Mouse (Mus musculus): ENCODE results near the gene Wee2. TPM values are rescaled to one million over a fixed set of nuclear protein-coding genes. Genes with fewer than 3 reads are reported as not detected.

The Wee2 gene
- polyA plus RNA-seq (2012; rRNA removed), result not detected in 2 replicates

- peaks cover 2% of the 10 kb centered on the region; the same call in 1 of the 2 replicates for H3K27me3 ChIP-seq (ENCODE audit: control insufficient read depth, insufficient read depth, low read length)
- H3K27ac ChIP-seq (ENCODE audit: insufficient read depth, low read depth, low read length), result no peak within 1 kb of the TSS
- H3K4me1 ChIP-seq (ENCODE audit: control insufficient read depth, insufficient read depth, insufficient read length, low read length), result peaks cover 5% of the 10 kb centered on the region; the same call in 1 of the 2 replicates
- H3K36me3 ChIP-seq (ENCODE audit: control insufficient read depth, insufficient read depth, low read length), result no peaks in the 10 kb centered on the region
- WGBS, result 80% methylated on average over 5 of the region's 5 CpGs
- TF ChIP-seq CTCF (IDR thresholded peaks at IDR 0.05; ENCODE audit: extremely low read depth, insufficient read length, insufficient replicate concordance, low read depth, low read length) (no peak), POLR2A (IDR thresholded peaks at IDR 0.05; ENCODE audit: low read depth, low read length) (no peak)
- no peak within 1 kb of the TSS for H3K4me3 ChIP-seq (ENCODE audit: low read depth, low read length)
These were observed at the start of gene Wee2 for GRCm38 (mm10) chr6:40438936-40439335. Gene Wee2 (plus strand): TSS chr6:40439088.

GRCm38 (mm10) chr6:40390975-40391374, 47.9 kb upstream of the Wee2 start:
- TF ChIP-seq CTCF (IDR thresholded peaks at IDR 0.05; ENCODE audit: extremely low read depth, insufficient read length, insufficient replicate concordance, low read depth, low read length), result no peak
- TF ChIP-seq POLR2A (IDR thresholded peaks at IDR 0.05; ENCODE audit: low read depth, low read length), result no peak
- Histone ChIP-seq H3K4me1 (ENCODE audit: control insufficient read depth, insufficient read depth, insufficient read length, low read length) (no peaks in the 10 kb centered on the region), H3K36me3 (ENCODE audit: control insufficient read depth, insufficient read depth, low read length) (peaks cover 8% of the 10 kb centered on the region; the same call in 1 of the 2 replicates), H3K27me3 (ENCODE audit: control insufficient read depth, insufficient read depth, low read length) (no peaks in the 10 kb centered on the region), H3K4me3 (ENCODE audit: low read depth, low read length) (no peak overlapping the region), H3K27ac (ENCODE audit: insufficient read depth, low read depth, low read length) (no peak overlapping the region)
- WGBS, result 85% methylated on average over 1 of the region's 1 CpGs

GRCm38 (mm10) chr6:40393213-40393612, 45.7 kb upstream of the Wee2 start:
- Histone ChIP-seq H3K27ac (ENCODE audit: insufficient read depth, low read depth, low read length) (no peak overlapping the region), H3K4me1 (ENCODE audit: control insufficient read depth, insufficient read depth, insufficient read length, low read length) (peaks cover 2% of the 10 kb centered on the region; the same call in 1 of the 2 replicates), H3K36me3 (ENCODE audit: control insufficient read depth, insufficient read depth, low read length) (peaks cover 14% of the 10 kb centered on the region), H3K4me3 (ENCODE audit: low read depth, low read length) (no peak overlapping the region), H3K27me3 (ENCODE audit: control insufficient read depth, insufficient read depth, low read length) (no peaks in the 10 kb centered on the region)
- whole genome bisulfite sequencing, result 41% methylated on average over 3 of the region's 3 CpGs
- TF ChIP-seq CTCF (IDR thresholded peaks at IDR 0.05; ENCODE audit: extremely low read depth, insufficient read length, insufficient replicate concordance, low read depth, low read length) (peak; percentile 47; the same call in 1 of the 2 replicates), POLR2A (IDR thresholded peaks at IDR 0.05; ENCODE audit: low read depth, low read length) (no peak)

- WGBS, result 29% methylated on average over 2 of the region's 2 CpGs
- Histone ChIP-seq H3K36me3 (ENCODE audit: control insufficient read depth, insufficient read depth, low read length) (peaks cover 29% of the 10 kb centered on the region), H3K4me3 (ENCODE audit: low read depth, low read length) (no peak overlapping the region)
These were observed 36.9 kb upstream of the Wee2 start for GRCm38 (mm10) chr6:40402031-40402430.

GRCm38 (mm10) chr6:40403640-40404285, 35.1 kb upstream of the Wee2 start:
- Histone ChIP-seq H3K27ac (ENCODE audit: insufficient read depth, low read depth, low read length) (no peak overlapping the region), H3K27me3 (ENCODE audit: control insufficient read depth, insufficient read depth, low read length) (no peaks in the 10 kb centered on the region), H3K4me3 (ENCODE audit: low read depth, low read length) (no peak overlapping the region), H3K36me3 (ENCODE audit: control insufficient read depth, insufficient read depth, low read length) (peaks cover 28% of the 10 kb centered on the region), H3K4me1 (ENCODE audit: control insufficient read depth, insufficient read depth, insufficient read length, low read length) (no peaks in the 10 kb centered on the region)
- WGBS, result 46% methylated on average over 4 of the region's 4 CpGs
- TF ChIP-seq CTCF (IDR thresholded peaks at IDR 0.05; ENCODE audit: extremely low read depth, insufficient read length, insufficient replicate concordance, low read depth, low read length) (no peak), POLR2A (IDR thresholded peaks at IDR 0.05; ENCODE audit: low read depth, low read length) (no peak)

More at GRCm38 (mm10) chr6:40402031-40402430, 36.9 kb upstream of the Wee2 start:
- Histone ChIP-seq H3K27ac (ENCODE audit: insufficient read depth, low read depth, low read length) (no peak overlapping the region), H3K27me3 (ENCODE audit: control insufficient read depth, insufficient read depth, low read length) (no peaks in the 10 kb centered on the region), H3K4me1 (ENCODE audit: control insufficient read depth, insufficient read depth, insufficient read length, low read length) (peaks cover under 1% of the 10 kb centered on the region; the same call in 1 of the 2 replicates)
- no peak for TF ChIP-seq POLR2A (IDR thresholded peaks at IDR 0.05; ENCODE audit: low read depth, low read length)
- TF ChIP-seq CTCF (IDR thresholded peaks at IDR 0.05; ENCODE audit: extremely low read depth, insufficient read length, insufficient replicate concordance, low read depth, low read length), result no peak

- H3K27me3 ChIP-seq (ENCODE audit: control insufficient read depth, insufficient read depth, low read length), result no peaks in the 10 kb centered on the region
- no peaks in the 10 kb centered on the region for H3K4me1 ChIP-seq (ENCODE audit: control insufficient read depth, insufficient read depth, insufficient read length, low read length)
- H3K4me3 ChIP-seq (ENCODE audit: low read depth, low read length), result no peak overlapping the region
- WGBS, result 85% methylated on average over 3 of the region's 3 CpGs
- TF ChIP-seq CTCF (IDR thresholded peaks at IDR 0.05; ENCODE audit: extremely low read depth, insufficient read length, insufficient replicate concordance, low read depth, low read length) (no peak), POLR2A (IDR thresholded peaks at IDR 0.05; ENCODE audit: low read depth, low read length) (no peak)
- no peak overlapping the region for H3K27ac ChIP-seq (ENCODE audit: insufficient read depth, low read depth, low read length)
- H3K36me3 ChIP-seq (ENCODE audit: control insufficient read depth, insufficient read depth, low read length), result peaks cover 13% of the 10 kb centered on the region
These were observed 27.8 kb upstream of the Wee2 start for GRCm38 (mm10) chr6:40411085-40411484.

GRCm38 (mm10) chr6:40413046-40413445, 25.8 kb upstream of the Wee2 start:
- no peak overlapping the region for H3K27ac ChIP-seq (ENCODE audit: insufficient read depth, low read depth, low read length)
- TF ChIP-seq POLR2A (IDR thresholded peaks at IDR 0.05; ENCODE audit: low read depth, low read length) (no peak), CTCF (IDR thresholded peaks at IDR 0.05; ENCODE audit: extremely low read depth, insufficient read length, insufficient replicate concordance, low read depth, low read length) (no peak)
- no peak overlapping the region for H3K4me3 ChIP-seq (ENCODE audit: low read depth, low read length)
- 81% methylated on average over 5 of the region's 5 CpGs for WGBS
- H3K36me3 ChIP-seq (ENCODE audit: control insufficient read depth, insufficient read depth, low read length), result peaks cover 3% of the 10 kb centered on the region
- H3K27me3 ChIP-seq (ENCODE audit: control insufficient read depth, insufficient read depth, low read length), result no peaks in the 10 kb centered on the region
- H3K4me1 ChIP-seq (ENCODE audit: control insufficient read depth, insufficient read depth, insufficient read length, low read length), result no peaks in the 10 kb centered on the region
